Mouse (Mus musculus) heart, embryonic 12.5 days (tissue): ENCODE results near the gene Blzf1. TPM values are rescaled to one million over a fixed set of nuclear protein-coding genes. Genes with fewer than 3 reads are reported as not detected.

Experiments
- ATAC-seq: fragments of 200-750 bp; cut with Nextera tagmentation; 2 replicates; pipeline ENCODE4 v1.8.0; 2017; ENCODE audit warnings: moderate TSS enrichment, moderate library complexity; ENCODE audit not compliant: insufficient number of reproducible peaks, low FRiP score
- H3K27ac ChIP-seq: fragments of 300-500 bp; sonication (generic); 2 replicates; pipeline ENCODE4 v1.5.1; 2016; ENCODE audit warnings: mild to moderate bottlenecking, moderate library complexity; ENCODE audit not compliant: poor library complexity, severe bottlenecking
- H3K27me3 ChIP-seq: fragments of 300-500 bp; sonication (generic); replicated peaks from 2 replicates; pipeline ENCODE4 v1.6.1; 2016; ENCODE audit warnings: mild to moderate bottlenecking, moderate library complexity
- H3K36me3 ChIP-seq: fragments of 300-500 bp; sonication (generic); 2 replicates; pipeline ENCODE4 v1.6.1; 2016; ENCODE audit warnings: mild to moderate bottlenecking, moderate library complexity
- H3K4me1 ChIP-seq: fragments of 300-500 bp; sonication (generic); replicated peaks from 2 replicates; pipeline ENCODE4 v1.6.1; 2016; ENCODE audit warnings: mild to moderate bottlenecking
- H3K4me2 ChIP-seq: fragments of 300-500 bp; sonication (generic); 2 replicates; pipeline ENCODE4 v1.6.1; 2016; ENCODE audit warnings: mild to moderate bottlenecking, moderate library complexity
- H3K4me3 ChIP-seq: fragments of 300-500 bp; sonication (generic); 2 replicates; pipeline ENCODE4 v1.5.1; 2016; ENCODE audit warnings: mild to moderate bottlenecking
- H3K9ac ChIP-seq: fragments of 300-500 bp; sonication (generic); 2 replicates; pipeline ENCODE4 v1.6.1; 2016; ENCODE audit warnings: mild to moderate bottlenecking, moderate library complexity
- H3K9me3 ChIP-seq: fragments of 300-500 bp; sonication (generic); replicated peaks from 2 replicates; pipeline ENCODE4 v1.6.1; 2016; ENCODE audit warnings: mild to moderate bottlenecking, moderate library complexity
- WGBS: fragments of 180-500 bp; shearing (Covaris S2); methylation state at CpG from one replicate; pipeline ENCODE4 v1.1.7; 2016; 5-methylcytosine and 5-hydroxymethylcytosine counted together
- polyA plus RNA-seq: library from polyadenylated mRNA; unstranded; fragments of >200 nt; fragmentation: Nextera tagmentation; extraction: Ambion mirVana; gene quantifications from 2 replicates; pipeline ENCODE4 v1.2.1, GENCODE M21; 2016

Gene Blzf1
- polyA plus RNA-seq, 1 experiment from 2014 or later: 28.0 TPM

GRCm38 (mm10) chr1:164294071-164294470 lies 13.2 kb downstream of the Blzf1 start:
- H3K4me2 ChIP-seq: no peak overlapping the region
- H3K27ac ChIP-seq: no peak overlapping the region
- no peaks in the 10 kb centered on the region for H3K4me1 ChIP-seq
- H3K9ac ChIP-seq: no peak overlapping the region
- no peaks in the 10 kb centered on the region for H3K27me3 ChIP-seq
- no peak for ATAC-seq
- WGBS: 84% methylated on average over 6 of the region's 6 CpGs
- H3K4me3 ChIP-seq: no peak overlapping the region
- peaks cover 66% of the 10 kb centered on the region for H3K36me3 ChIP-seq
- no peaks in the 10 kb centered on the region for H3K9me3 ChIP-seq

- Histone ChIP-seq H3K4me2 (no peak overlapping the region), H3K27ac (no peak overlapping the region), H3K27me3 (no peaks in the 10 kb centered on the region), H3K4me3 (no peak overlapping the region), H3K36me3 (peaks cover 52% of the 10 kb centered on the region), H3K4me1 (no peaks in the 10 kb centered on the region), H3K9me3 (no peaks in the 10 kb centered on the region), H3K9ac (no peak overlapping the region)
- no peak for ATAC-seq
- WGBS: 87% methylated on average over 5 of the region's 5 CpGs
Measured at GRCm38 (mm10) chr1:164292040-164292439, 15.2 kb downstream of the Blzf1 start.

- H3K36me3 ChIP-seq: peaks cover 25% of the 10 kb centered on the region
- no peak overlapping the region for H3K9ac ChIP-seq
- no peak overlapping the region for H3K4me2 ChIP-seq
- 51% methylated on average over 15 of the region's 15 CpGs for WGBS
- H3K27ac ChIP-seq: no peak overlapping the region
- ATAC-seq: no peak
- H3K27me3 ChIP-seq: no peaks in the 10 kb centered on the region
- H3K4me3 ChIP-seq: no peak overlapping the region
- H3K9me3 ChIP-seq: no peaks in the 10 kb centered on the region
- 0 out of 2 replicates have a peak, but pooled peaks cover 3% of the 10 kb centered on the region for H3K4me1 ChIP-seq
Measured at GRCm38 (mm10) chr1:164287406-164287805, 19.9 kb downstream of the Blzf1 start.

GRCm38 (mm10) chr1:164284007-164284406 lies 23.3 kb downstream of the Blzf1 start:
- Histone ChIP-seq H3K4me3 (no peak overlapping the region), H3K36me3 (peaks cover 7% of the 10 kb centered on the region), H3K4me2 (no peak overlapping the region), H3K9me3 (no peaks in the 10 kb centered on the region), H3K9ac (no peak overlapping the region), H3K27me3 (no peaks in the 10 kb centered on the region), H3K4me1 (0 out of 2 replicates have a peak, but pooled peaks cover 3% of the 10 kb centered on the region), H3K27ac (no peak overlapping the region)
- no peak for ATAC-seq
- WGBS: 93% methylated on average over 3 of the region's 3 CpGs

GRCm38 (mm10) chr1:164279332-164279731 lies 28.0 kb downstream of the Blzf1 start:
- H3K4me2 ChIP-seq: no peak overlapping the region
- H3K9ac ChIP-seq: no peak overlapping the region
- H3K27ac ChIP-seq: no peak overlapping the region
- no peaks in the 10 kb centered on the region for H3K4me1 ChIP-seq
- peaks cover 5% of the 10 kb centered on the region; the same call in 1 of the 2 replicates for H3K36me3 ChIP-seq
- 56% methylated on average over 4 of the region's 4 CpGs for WGBS
- H3K27me3 ChIP-seq: no peaks in the 10 kb centered on the region
- ATAC-seq: no peak
- H3K9me3 ChIP-seq: no peaks in the 10 kb centered on the region
- no peak overlapping the region for H3K4me3 ChIP-seq

- WGBS: 85% methylated on average over 3 of the region's 3 CpGs
- Histone ChIP-seq H3K4me1 (no peaks in the 10 kb centered on the region), H3K9ac (no peak overlapping the region), H3K27me3 (no peaks in the 10 kb centered on the region), H3K4me2 (no peak overlapping the region), H3K27ac (no peak overlapping the region), H3K9me3 (no peaks in the 10 kb centered on the region), H3K36me3 (0 out of 2 replicates have a peak, but pooled peaks cover 3% of the 10 kb centered on the region), H3K4me3 (no peak overlapping the region)
- ATAC-seq: no peak
Measured at GRCm38 (mm10) chr1:164276552-164276951, 30.7 kb downstream of the Blzf1 start.

- Histone ChIP-seq H3K9ac (peak within 1 kb of the TSS; percentile 73), H3K9me3 (no peaks in the 10 kb centered on the region), H3K4me3 (peak within 1 kb of the TSS; percentile 63), H3K27ac (no peak within 1 kb of the TSS; the same call in 1 of the 2 replicates), H3K36me3 (0 out of 2 replicates have a peak, but pooled peaks cover 2% of the 10 kb centered on the region), H3K27me3 (no peaks in the 10 kb centered on the region), H3K4me2 (peak within 1 kb of the TSS; percentile 90), H3K4me1 (no peaks in the 10 kb centered on the region)
- WGBS: under 1% methylated on average over 31 of the region's 31 CpGs
- ATAC-seq: peak; percentile 99
Measured at GRCm38 (mm10) chr1:164275455-164275954, 31.8 kb downstream of the Blzf1 start, which contains the start of gene Ccdc181. TSS of gene Ccdc181 (plus strand) at chr1:164275585.

GRCm38 (mm10) chr1:164273659-164274058 lies 33.6 kb downstream of the Blzf1 start:
- Histone ChIP-seq H3K27ac (no peak overlapping the region), H3K9ac (no peak overlapping the region), H3K4me3 (no peak overlapping the region), H3K4me2 (no peak overlapping the region), H3K36me3 (no peaks in the 10 kb centered on the region), H3K4me1 (no peaks in the 10 kb centered on the region), H3K27me3 (no peaks in the 10 kb centered on the region), H3K9me3 (no peaks in the 10 kb centered on the region)
- WGBS: 59% methylated on average over 6 of the region's 6 CpGs
- no peak for ATAC-seq

GRCm38 (mm10) chr1:164270941-164271340 lies 36.3 kb downstream of the Blzf1 start:
- Histone ChIP-seq H3K4me1 (no peaks in the 10 kb centered on the region), H3K27ac (no peak overlapping the region), H3K4me2 (no peak overlapping the region), H3K27me3 (no peaks in the 10 kb centered on the region), H3K36me3 (no peaks in the 10 kb centered on the region), H3K4me3 (no peak overlapping the region), H3K9ac (no peak overlapping the region), H3K9me3 (no peaks in the 10 kb centered on the region)
- WGBS: 84% methylated on average over 7 of the region's 7 CpGs
- no peak for ATAC-seq

- 85% methylated on average over 7 of the region's 7 CpGs for WGBS
- no peak overlapping the region for H3K4me3 ChIP-seq
- no peaks in the 10 kb centered on the region for H3K27me3 ChIP-seq
- no peak for ATAC-seq
- no peak overlapping the region for H3K27ac ChIP-seq
- no peak overlapping the region for H3K4me2 ChIP-seq
- H3K9ac ChIP-seq: no peak overlapping the region
- no peaks in the 10 kb centered on the region for H3K9me3 ChIP-seq
- peaks cover 35% of the 10 kb centered on the region for H3K36me3 ChIP-seq
- H3K4me1 ChIP-seq: 0 out of 2 replicates have a peak, but pooled peaks cover 6% of the 10 kb centered on the region
Measured at GRCm38 (mm10) chr1:164261553-164261952, 45.7 kb downstream of the Blzf1 start.

- Histone ChIP-seq H3K4me2 (no peak overlapping the region), H3K9me3 (no peaks in the 10 kb centered on the region), H3K4me1 (0 out of 2 replicates have a peak, but pooled peaks cover 6% of the 10 kb centered on the region), H3K4me3 (no peak overlapping the region), H3K27ac (no peak overlapping the region), H3K36me3 (peaks cover 35% of the 10 kb centered on the region), H3K27me3 (no peaks in the 10 kb centered on the region), H3K9ac (no peak overlapping the region)
- WGBS: 83% methylated on average over 16 of the region's 16 CpGs
- ATAC-seq: no peak
Measured at GRCm38 (mm10) chr1:164260171-164261028, 46.9 kb downstream of the Blzf1 start.
